Comparison of ENCODE assay signal across 9 mouse cellular contexts in the genomic region with DNA sequence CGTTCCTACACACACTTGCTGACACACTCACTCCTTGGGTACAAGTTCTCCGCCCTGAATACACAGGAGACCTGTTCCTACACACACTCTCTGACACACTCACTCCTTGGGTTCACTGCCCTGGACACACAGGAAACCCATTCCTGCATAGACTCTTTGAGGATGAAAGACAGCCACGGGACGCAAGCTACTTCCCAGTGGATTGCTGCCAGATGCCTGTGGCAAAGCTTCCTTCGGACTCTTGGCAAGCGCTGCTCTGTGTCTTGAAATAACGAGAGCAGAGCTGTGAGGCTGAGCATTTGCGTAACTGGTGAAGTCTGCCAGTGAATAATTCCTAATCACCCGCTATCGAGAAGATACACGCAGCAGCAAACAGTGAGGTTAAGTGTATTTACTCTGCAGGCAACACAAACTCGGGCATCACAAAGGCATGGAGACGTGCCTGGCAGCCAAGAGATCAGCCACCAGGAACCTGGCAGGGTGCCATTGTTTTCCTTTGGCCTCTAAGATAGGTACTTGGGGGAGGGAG. TPM values are rescaled to one million over a fixed set of nuclear protein-coding genes. Genes with fewer than 3 reads are reported as not detected.
DNase-seq lines count a peak whose midpoint lies in the region; ATAC-seq and TF ChIP-seq lines count a peak whose summit lies in the region.
"Had no signal": no experiment of that assay in that cellular context is flagged by ENCODE, and none has a peak within 500 bp of the region (broad histone marks: within the 10 kb centered on the region; RNA-seq: fewer than 3 reads in every experiment).

No protein-coding gene starts in this region.

- no peak for DNase-seq in midbrain, embryonic 11.5 days (ENCODE audit: low spot score, missing footprints)
- DNase-seq in heart, adult 9 months (ENCODE audit: low spot score in 2 of 2): peak; percentile 84 to 88
- DNase-seq in kidney, postnatal 14 days: peak; percentile 87
- DNase-seq in lung, adult 18-20 months: peak; percentile 87 to 91
- DNase-seq in right cerebral cortex, postnatal 25 days: peak; percentile 52
- no peak for DNase-seq in embryo, embryonic 10.5 days (ENCODE audit: low spot score)

- 0 out of 2 replicates have a peak overlapping the region, but pooled peaks have one; percentile 26 for H3K27ac ChIP-seq in midbrain, embryonic 12.5 days (replicated peaks)
- H3K27ac ChIP-seq in midbrain, embryonic 11.5 days (ENCODE audit: low read depth, low read length): no peak overlapping the region
- peak overlapping the region; percentile 48; the same call in 1 of the 2 replicates for H3K27ac ChIP-seq in cortical plate, adult 2 months (ENCODE audit: insufficient read depth, low read length)
- H3K27ac ChIP-seq: liver, embryonic 15.5 days had no signal

- ATAC-seq in midbrain, embryonic 12.5 days (ENCODE audit: low FRiP score, low read depth): no peak
- no peak for ATAC-seq in midbrain, embryonic 11.5 days (ENCODE audit: low FRiP score)

- peaks cover 75% of the 10 kb centered on the region for H3K36me3 ChIP-seq in midbrain, embryonic 12.5 days
- H3K36me3 ChIP-seq in midbrain, embryonic 11.5 days (ENCODE audit: control insufficient read depth, insufficient read depth, low read length): peaks cover 19% of the 10 kb centered on the region

- no peaks in the 10 kb centered on the region for H3K27me3 ChIP-seq in midbrain, embryonic 12.5 days
- H3K27me3 ChIP-seq in midbrain, embryonic 11.5 days (ENCODE audit: control insufficient read depth, insufficient read depth, low read length): no peaks in the 10 kb centered on the region
- H3K27me3 ChIP-seq: liver, embryonic 15.5 days had no signal

- WGBS in midbrain, embryonic 12.5 days: 61% methylated on average over 13 of the region's 13 CpGs
- 72% methylated on average over 13 of the region's 13 CpGs for WGBS in midbrain, embryonic 11.5 days

- H3K9ac ChIP-seq in midbrain, embryonic 12.5 days (replicated peaks): no peak overlapping the region
- H3K9ac ChIP-seq in midbrain, embryonic 11.5 days (ENCODE audit: low read length): no peak overlapping the region
- H3K9ac ChIP-seq: liver, embryonic 15.5 days had no signal

- H3K4me2 ChIP-seq in midbrain, embryonic 12.5 days (replicated peaks): no peak overlapping the region
- H3K4me2 ChIP-seq in midbrain, embryonic 11.5 days: no peak overlapping the region
- H3K4me2 ChIP-seq: liver, embryonic 15.5 days had no signal

- H3K4me1 ChIP-seq in midbrain, embryonic 12.5 days: peaks cover 15% of the 10 kb centered on the region; the same call in 1 of the 2 replicates
- no peaks in the 10 kb centered on the region for H3K4me1 ChIP-seq in midbrain, embryonic 11.5 days (ENCODE audit: control insufficient read depth, insufficient read depth, low read length)
- H3K4me1 ChIP-seq in cortical plate, adult 2 months (ENCODE audit: control insufficient read depth, insufficient read depth, low read length): peaks cover 7% of the 10 kb centered on the region

- H3K9me3 ChIP-seq in midbrain, embryonic 12.5 days: no peaks in the 10 kb centered on the region
- H3K9me3 ChIP-seq in midbrain, embryonic 11.5 days (ENCODE audit: control insufficient read depth, low read length): no peaks in the 10 kb centered on the region
- H3K9me3 ChIP-seq: liver, embryonic 15.5 days had no signal

- H3K4me3 ChIP-seq in midbrain, embryonic 12.5 days: no peak overlapping the region
- no peak overlapping the region for H3K4me3 ChIP-seq in midbrain, embryonic 11.5 days (ENCODE audit: low read depth, low read length)
- no peak overlapping the region for H3K4me3 ChIP-seq in cortical plate, adult 2 months (ENCODE audit: insufficient read depth, low read length)
- H3K4me3 ChIP-seq: liver, embryonic 15.5 days had no signal

- TF ChIP-seq POLR2A in cortical plate, adult 2 months (IDR thresholded peaks at IDR 0.05; ENCODE audit: extremely low read depth, insufficient read depth, low read length): no peak

- TF ChIP-seq CTCF in cortical plate, adult 2 months (IDR thresholded peaks at IDR 0.05; ENCODE audit: extremely low read depth, insufficient read depth, low read length): no peak

RNA-seq across cellular contexts. Expression of gene Malsu1, which starts 23.4 kb away (rescaled TPM):
- 60.9 and 67.0 TPM in 2 replicates for polyA plus RNA-seq in midbrain, embryonic 12.5 days (2016; fragmentation: Nextera tagmentation; extraction: Ambion mirVana)
- polyA plus RNA-seq in midbrain, embryonic 11.5 days (2014; fragmentation: Nextera tagmentation; extraction: Ambion mirVana): 59.3 and 63.0 TPM in 2 replicates
- 18.9 and 19.2 TPM in 2 replicates for polyA plus RNA-seq in cortical plate, adult 2 months (2012; rRNA removed)

Comparison
In these comparisons a context has a peak if more than half of its experiments do, and no peak if none do; other contexts are left out.
1. DNase-seq: peak in heart, adult 9 months (2 of 2), kidney, postnatal 14 days (single experiment), lung, adult 18-20 months (2 of 2) and right cerebral cortex, postnatal 25 days (single experiment); none in midbrain, embryonic 11.5 days (single experiment) and embryo, embryonic 10.5 days (single experiment).